ENCODE assay signal across 25 mouse cellular contexts in genomic region chr11:105150691-105151090, GRCm38 (mm10). TPM values are rescaled to one million over a fixed set of nuclear protein-coding genes. Genes with fewer than 3 reads are reported as not detected.
A peak's percentile ranks its signal among the peaks of the same experiment; 100 is the strongest.
DNase-seq lines count a peak whose midpoint lies in the region; ATAC-seq and TF ChIP-seq lines count a peak whose summit lies in the region.
"Had no signal": no experiment of that assay in that cellular context is flagged by ENCODE, and none has a peak within 500 bp of the region (broad histone marks: within the 10 kb centered on the region; RNA-seq: fewer than 3 reads in every experiment).

No protein-coding gene starts in this region.

- ATAC-seq in erythroid progenitor cell, adult 5-6 weeks (replicated peaks; ENCODE audit: low FRiP score, poor library complexity, severe bottlenecking): 0 out of 2 replicates have a peak, but pooled peaks have one; percentile 34
- ATAC-seq in liver, embryonic 16.5 days (ENCODE audit: low read depth): no peak
- ATAC-seq: forebrain, embryonic 16.5 days had no signal

- H3K27ac ChIP-seq in ES-Bruce4 (ENCODE audit: insufficient read depth, low read length): peak overlapping the region; percentile 51
- peak overlapping the region; percentile 82 for H3K27ac ChIP-seq in liver, embryonic 16.5 days (ENCODE audit: low read length)
- H3K27ac ChIP-seq: gastrocnemius, adult 2 months; heart, embryonic 15.5 days; hindbrain, postnatal 0 days; limb, embryonic 12.5 days; stomach, postnatal 0 days had no signal

- peak; percentile 53 for DNase-seq in retina, postnatal 1 day
- DNase-seq in retina, embryonic 14.5 days (ENCODE audit: low spot score): no peak
- DNase-seq in layer of hippocampus, postnatal 14 days (ENCODE audit: low spot score in 2 of 2): no peak
- DNase-seq in MN1 (ENCODE audit: low spot score): no peak
- DNase-seq: adrenal gland, adult 2 months; cerebellum, postnatal 14 days; gastrocnemius, adult 2 months; heart, adult 11 months; kidney, adult 2 months; kidney, postnatal 14 days; right cerebral cortex, postnatal 25 days had no signal

- 54% methylated on average over 4 of the region's 4 CpGs for WGBS in liver, embryonic 16.5 days (ENCODE audit: insufficient replicate concordance)

- TF ChIP-seq CTCF in ES-Bruce4 (IDR thresholded peaks at IDR 0.05; ENCODE audit: low read depth, low read length): no peak

- no peaks in the 10 kb centered on the region for H3K9me3 ChIP-seq in ES-Bruce4 (replicated peaks; ENCODE audit: control insufficient read depth, insufficient read depth, low read length, poor library complexity, severe bottlenecking)
- H3K9me3 ChIP-seq in liver, embryonic 16.5 days (replicated peaks; ENCODE audit: control insufficient read depth, low read length): no peaks in the 10 kb centered on the region
- H3K9me3 ChIP-seq: heart, embryonic 15.5 days; limb, embryonic 12.5 days had no signal

- no peak for TF ChIP-seq POLR2A in ES-Bruce4 (IDR thresholded peaks at IDR 0.05; ENCODE audit: insufficient read depth, low read length)

- H3K27me3 ChIP-seq in ES-Bruce4 (ENCODE audit: control insufficient read depth, insufficient read depth, low read length, poor library complexity, severe bottlenecking): no peaks in the 10 kb centered on the region
- H3K27me3 ChIP-seq in liver, embryonic 16.5 days (ENCODE audit: control insufficient read depth, insufficient read depth, low read depth, low read length): no peaks in the 10 kb centered on the region
- H3K27me3 ChIP-seq: heart, embryonic 15.5 days had no signal

- H3K4me3 ChIP-seq in ES-Bruce4 (ENCODE audit: low read depth, low read length): no peak overlapping the region
- H3K4me3 ChIP-seq in liver, embryonic 16.5 days (ENCODE audit: low read depth, low read length): no peak overlapping the region
- H3K4me3 ChIP-seq: gastrocnemius, adult 2 months; heart, embryonic 15.5 days; limb, embryonic 12.5 days had no signal

- peak overlapping the region; percentile 4 for H3K9ac ChIP-seq in ES-Bruce4 (ENCODE audit: low read depth, poor library complexity, severe bottlenecking)
- H3K9ac ChIP-seq in liver, embryonic 16.5 days (ENCODE audit: low read depth, low read length): peak overlapping the region; percentile 24; the same call in 1 of the 2 replicates
- H3K9ac ChIP-seq: heart, embryonic 15.5 days; limb, embryonic 12.5 days had no signal

- H3K36me3 ChIP-seq in ES-Bruce4 (ENCODE audit: control insufficient read depth, insufficient read depth, low read length, poor library complexity, severe bottlenecking): no peaks in the 10 kb centered on the region
- H3K36me3 ChIP-seq in liver, embryonic 16.5 days (ENCODE audit: control insufficient read depth, insufficient read depth): no peaks in the 10 kb centered on the region
- H3K36me3 ChIP-seq: heart, embryonic 15.5 days; limb, embryonic 12.5 days had no signal

- TF ChIP-seq EP300 in ES-Bruce4 (IDR thresholded peaks at IDR 0.05; ENCODE audit: insufficient read depth, low read depth, low read length): no peak

- peaks cover 10% of the 10 kb centered on the region for H3K4me1 ChIP-seq in ES-Bruce4 (ENCODE audit: control insufficient read depth, insufficient read depth, low read length)
- H3K4me1 ChIP-seq in liver, embryonic 16.5 days (ENCODE audit: control insufficient read depth, low read depth, low read length): peaks cover 47% of the 10 kb centered on the region

- no peak overlapping the region for H3K4me2 ChIP-seq in liver, embryonic 16.5 days (ENCODE audit: low read depth, low read length)

RNA-seq across cellular contexts. Expression of gene Gm10842, which starts 4.0 kb away (rescaled TPM):
- polyA plus RNA-seq in ES-Bruce4 (2011; ENCODE audit: insufficient read depth, insufficient read length, low read depth, missing spikeins): not detected in 2 replicates
- total RNA-seq in erythroid progenitor cell, adult 5-6 weeks (2015; ENCODE audit: low replicate concordance): not detected in 2 replicates
- not detected in 2 replicates for total RNA-seq in erythroid progenitor cell, adult 5-6 weeks (2017; ENCODE audit: low replicate concordance)
- not detected in 2 replicates for polyA plus RNA-seq in liver, embryonic 16.5 days (2015; fragmentation: Nextera tagmentation; extraction: Ambion mirVana)
- not detected for total RNA-seq in layer of hippocampus, postnatal 14 days (2021)
- total RNA-seq: adrenal gland, adult 2 months; gastrocnemius, adult 2 months; hematopoietic stem cell, adult 5-6 weeks; hindbrain, postnatal 0 days; megakaryocyte progenitor cell, adult 5-6 weeks; midbrain, postnatal 0 days had no signal
- polyA plus RNA-seq: adrenal gland, adult 2 months; forebrain, embryonic 16.5 days; heart, embryonic 15.5 days; hindbrain, postnatal 0 days; kidney, adult 2 months; limb, embryonic 12.5 days; lung, embryonic 16.5 days; midbrain, postnatal 0 days; neural tube, embryonic 11.5 days; stomach, postnatal 0 days; urinary bladder, adult 2 months had no signal

RNA-seq across cellular contexts. Expression of gene Mettl2, which starts 24.5 kb away (rescaled TPM):
- 43.1 and 49.3 TPM in 2 replicates for polyA plus RNA-seq in ES-Bruce4 (2011; ENCODE audit: insufficient read depth, insufficient read length, low read depth, missing spikeins)
- 2.9 TPM in 1 of 2 replicates, not detected in the other for total RNA-seq in erythroid progenitor cell, adult 5-6 weeks (2015; ENCODE audit: low replicate concordance)
- total RNA-seq in erythroid progenitor cell, adult 5-6 weeks (2017; ENCODE audit: low replicate concordance): 1.7 and 7.1 TPM in 2 replicates
- 13.8 and 15.1 TPM in 2 replicates for polyA plus RNA-seq in liver, embryonic 16.5 days (2015; fragmentation: Nextera tagmentation; extraction: Ambion mirVana)
- 10 to 100 TPM; 17.5 to 18.5 TPM for total RNA-seq in layer of hippocampus, postnatal 14 days (2021)

RNA-seq across cellular contexts. Expression of gene Tlk2, which starts 27.9 kb away (rescaled TPM):
- 130 and 140 TPM in 2 replicates for polyA plus RNA-seq in ES-Bruce4 (2011; ENCODE audit: insufficient read depth, insufficient read length, low read depth, missing spikeins)
- 33.9 and 55.3 TPM in 2 replicates for total RNA-seq in erythroid progenitor cell, adult 5-6 weeks (2015; ENCODE audit: low replicate concordance)
- 67.9 and 85.7 TPM in 2 replicates for total RNA-seq in erythroid progenitor cell, adult 5-6 weeks (2017; ENCODE audit: low replicate concordance)
- polyA plus RNA-seq in liver, embryonic 16.5 days (2015; fragmentation: Nextera tagmentation; extraction: Ambion mirVana): 5.5 and 6.6 TPM in 2 replicates
- 10 to 100 TPM; 43.0 to 52.2 TPM for total RNA-seq in layer of hippocampus, postnatal 14 days (2021)
